Mouse (Mus musculus): Measurements from ENCODE around the gene Gmfg. TPM values are rescaled to one million over a fixed set of nuclear protein-coding genes. Genes with fewer than 3 reads are reported as not detected.

The Gmfg gene
- polyA plus RNA-seq, 1 experiment: 0.03 TPM

DNA sequence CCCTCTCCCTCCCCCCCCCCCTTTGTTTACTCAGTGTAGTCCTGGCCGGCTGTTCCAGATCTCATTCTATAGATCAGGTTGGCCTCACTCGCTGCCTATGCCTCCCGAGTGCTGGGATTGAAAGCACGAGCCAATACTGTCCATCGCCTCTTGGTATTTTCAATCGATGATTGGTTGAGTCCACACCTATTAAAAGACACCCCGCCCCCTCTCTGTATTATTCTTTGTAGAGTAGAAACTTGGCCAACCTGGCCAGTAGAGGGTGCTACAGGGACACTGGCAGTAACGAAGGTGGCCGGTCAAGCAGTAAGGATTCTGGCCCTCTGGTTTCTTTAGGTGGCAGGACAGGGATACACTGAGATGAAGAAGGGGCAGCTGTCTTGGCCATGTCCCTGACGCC is 53.2 kb downstream of the Gmfg start:
- no peaks in the 10 kb centered on the region for H3K36me3 ChIP-seq (ENCODE audit: control insufficient read depth)
- H3K9me3 ChIP-seq (ENCODE audit: control insufficient read depth, low read length): no peaks in the 10 kb centered on the region
- no peak overlapping the region for H3K4me3 ChIP-seq (replicated peaks)
- peaks cover 11% of the 10 kb centered on the region for H3K27me3 ChIP-seq (ENCODE audit: control insufficient read depth)
- peaks cover 6% of the 10 kb centered on the region for H3K4me1 ChIP-seq (ENCODE audit: control insufficient read depth)
- no peak for TF ChIP-seq GATA1 (IDR thresholded peaks at IDR 0.05; ENCODE audit: low read length)
- TF ChIP-seq TAL1 (IDR thresholded peaks at IDR 0.05; ENCODE audit: low read length): no peak

DNA sequence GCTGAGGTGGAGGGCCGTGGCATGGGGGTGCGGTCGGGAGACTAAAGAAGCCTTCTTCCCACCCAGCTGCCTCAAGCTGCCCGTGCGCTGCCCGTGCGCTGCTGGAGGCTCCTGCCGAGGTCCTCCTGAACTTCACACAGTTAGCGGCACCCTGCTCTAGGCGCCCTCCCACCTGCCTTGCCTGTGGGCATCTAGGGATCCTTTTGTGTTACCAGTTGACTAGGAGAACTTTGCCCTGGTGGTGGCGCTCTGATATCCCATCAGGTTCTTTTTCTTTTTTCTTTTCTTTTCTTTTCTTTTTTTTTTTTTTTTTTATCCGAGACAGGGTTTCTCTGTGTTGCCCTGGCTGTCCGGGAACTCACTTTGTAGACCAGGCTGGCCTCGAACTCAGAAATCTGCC is 53.7 kb downstream of the Gmfg start:
- TF ChIP-seq TAL1 (IDR thresholded peaks at IDR 0.05; ENCODE audit: low read length) (no peak), GATA1 (IDR thresholded peaks at IDR 0.05; ENCODE audit: low read length) (no peak)
- Histone ChIP-seq H3K4me1 (ENCODE audit: control insufficient read depth) (peaks cover 6% of the 10 kb centered on the region), H3K36me3 (ENCODE audit: control insufficient read depth) (no peaks in the 10 kb centered on the region), H3K27me3 (ENCODE audit: control insufficient read depth) (peaks cover 11% of the 10 kb centered on the region), H3K4me3 (replicated peaks) (no peak overlapping the region), H3K9me3 (ENCODE audit: control insufficient read depth, low read length) (no peaks in the 10 kb centered on the region)

DNA sequence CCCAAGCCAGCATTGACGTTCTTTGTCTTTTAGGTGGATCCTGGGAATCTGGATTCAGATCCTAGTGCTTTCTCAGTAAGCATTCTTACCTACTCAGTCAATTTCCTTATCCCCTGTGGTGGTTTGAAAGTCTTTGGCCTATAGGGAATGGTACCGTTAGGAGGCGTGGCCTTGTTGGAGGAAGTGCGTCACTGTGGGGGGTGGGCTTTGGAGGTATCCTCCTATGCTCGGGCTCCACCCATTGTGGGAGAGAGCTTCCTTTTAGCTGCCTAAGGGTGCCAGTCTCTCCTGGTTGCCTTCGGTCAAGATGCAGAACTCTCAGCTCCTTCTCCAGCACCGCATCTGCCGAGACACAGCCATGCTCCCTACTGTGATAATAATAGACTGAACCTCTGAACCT is 55.1 kb downstream of the Gmfg start:
- H3K36me3 ChIP-seq (ENCODE audit: control insufficient read depth): no peaks in the 10 kb centered on the region
- peaks cover 10% of the 10 kb centered on the region for H3K27me3 ChIP-seq (ENCODE audit: control insufficient read depth)
- H3K9me3 ChIP-seq (ENCODE audit: control insufficient read depth, low read length): no peaks in the 10 kb centered on the region
- no peak overlapping the region for H3K4me3 ChIP-seq (replicated peaks)
- TF ChIP-seq TAL1 (IDR thresholded peaks at IDR 0.05; ENCODE audit: low read length): no peak
- TF ChIP-seq GATA1 (IDR thresholded peaks at IDR 0.05; ENCODE audit: low read length): no peak
- H3K4me1 ChIP-seq (ENCODE audit: control insufficient read depth): peaks cover 6% of the 10 kb centered on the region

DNA sequence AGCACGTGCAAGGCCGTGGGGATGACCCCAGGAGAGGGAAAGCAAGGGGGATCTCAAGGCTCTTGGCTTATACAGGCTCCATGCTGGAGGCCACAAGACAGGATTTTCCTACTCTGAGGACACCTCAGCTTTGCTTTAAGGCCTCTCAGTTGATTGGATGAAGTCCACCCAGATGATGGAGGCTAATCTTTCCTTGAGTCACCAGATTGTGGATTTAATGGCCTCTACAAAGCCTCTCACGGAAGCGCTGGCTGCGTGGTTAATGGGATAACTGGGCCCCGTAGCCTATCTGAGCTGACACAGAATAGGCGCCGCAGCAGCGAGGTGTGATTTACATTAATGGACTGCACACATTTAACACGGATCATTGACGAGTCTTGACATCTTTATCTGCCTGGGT is 58.2 kb downstream of the Gmfg start:
- Histone ChIP-seq H3K4me1 (ENCODE audit: control insufficient read depth) (peaks cover 5% of the 10 kb centered on the region), H3K27me3 (ENCODE audit: control insufficient read depth) (no peaks in the 10 kb centered on the region), H3K36me3 (ENCODE audit: control insufficient read depth) (no peaks in the 10 kb centered on the region), H3K4me3 (replicated peaks) (no peak overlapping the region), H3K9me3 (ENCODE audit: control insufficient read depth, low read length) (no peaks in the 10 kb centered on the region)
- TF ChIP-seq TAL1 (IDR thresholded peaks at IDR 0.05; ENCODE audit: low read length) (no peak), GATA1 (IDR thresholded peaks at IDR 0.05; ENCODE audit: low read length) (no peak)

Other genes starting within 250 kb of the Gmfg start
- 0.13 TPM in 1 of 2 replicates, not detected in the other for gene Eid2, start 169.6 kb upstream of the Gmfg start, polyA plus RNA-seq (2012)
- gene Eid2b, start 159.7 kb upstream of the Gmfg start, polyA plus RNA-seq (2012): 0.60 and 0.94 TPM in 2 replicates
- not detected in 2 replicates for gene Selenov, start 146.3 kb upstream of the Gmfg start, polyA plus RNA-seq (2012)
- gene Dll3, start 135.2 kb upstream of the Gmfg start, polyA plus RNA-seq (2012): 0.01 TPM in 1 of 2 replicates, not detected in the other
- gene Timm50, start 125.4 kb upstream of the Gmfg start, polyA plus RNA-seq (2012): 15.5 and 15.7 TPM in 2 replicates
- 8.3 and 10.6 TPM in 2 replicates for gene Supt5, start 98.7 kb upstream of the Gmfg start, polyA plus RNA-seq (2012)
- gene Rps16, start 86.8 kb upstream of the Gmfg start, polyA plus RNA-seq (2012): 212 and 288 TPM in 2 replicates
- 0.45 and 0.53 TPM in 2 replicates for gene Plekhg2, start 64.8 kb upstream of the Gmfg start, polyA plus RNA-seq (2012)
- gene Zfp36, start 57.2 kb upstream of the Gmfg start, polyA plus RNA-seq (2012): 2.3 and 2.8 TPM in 2 replicates
- 2.2 and 2.5 TPM in 2 replicates for gene Med29, start 44.7 kb upstream of the Gmfg start, polyA plus RNA-seq (2012)
- 5.1 and 6.7 TPM in 2 replicates for gene Paf1, start 44.5 kb upstream of the Gmfg start, polyA plus RNA-seq (2012)
- gene Lrfn1, start 14.5 kb downstream of the Gmfg start, polyA plus RNA-seq (2012): 0.02 TPM in 2 replicates
- not detected in 2 replicates for gene Ifnl2, start 73.0 kb downstream of the Gmfg start, polyA plus RNA-seq (2012)
- not detected in 2 replicates for gene Ifnl3, start 85.4 kb downstream of the Gmfg start, polyA plus RNA-seq (2012)
- gene Sycn, start 103.4 kb downstream of the Gmfg start, polyA plus RNA-seq (2012): not detected in 2 replicates
- 0.05 and 0.09 TPM in 2 replicates for gene Nccrp1, start 109.8 kb downstream of the Gmfg start, polyA plus RNA-seq (2012)
- gene Samd4b, start 160.7 kb downstream of the Gmfg start, polyA plus RNA-seq (2012): 9.3 and 11.4 TPM in 2 replicates
- gene Pak4, start 160.7 kb downstream of the Gmfg start, polyA plus RNA-seq (2012): 16.1 and 20.0 TPM in 2 replicates
- gene Acp7, start 193.9 kb downstream of the Gmfg start, polyA plus RNA-seq (2012): not detected in 2 replicates

Data from erythroblast, embryonic 14.5 days (primary cell).